Mouse (Mus musculus): ENCODE measurements around the gene Tmsb15l. TPM values are rescaled to one million over a fixed set of nuclear protein-coding genes. Genes with fewer than 3 reads are reported as not detected.
"Not testable (repeated sequence)": the region's sequence is repeated elsewhere in the genome, so short reads cannot be mapped to it uniquely, and the experiment has no call there.

Tmsb15l gene
- not detected for total RNA-seq (2022)

DNA sequence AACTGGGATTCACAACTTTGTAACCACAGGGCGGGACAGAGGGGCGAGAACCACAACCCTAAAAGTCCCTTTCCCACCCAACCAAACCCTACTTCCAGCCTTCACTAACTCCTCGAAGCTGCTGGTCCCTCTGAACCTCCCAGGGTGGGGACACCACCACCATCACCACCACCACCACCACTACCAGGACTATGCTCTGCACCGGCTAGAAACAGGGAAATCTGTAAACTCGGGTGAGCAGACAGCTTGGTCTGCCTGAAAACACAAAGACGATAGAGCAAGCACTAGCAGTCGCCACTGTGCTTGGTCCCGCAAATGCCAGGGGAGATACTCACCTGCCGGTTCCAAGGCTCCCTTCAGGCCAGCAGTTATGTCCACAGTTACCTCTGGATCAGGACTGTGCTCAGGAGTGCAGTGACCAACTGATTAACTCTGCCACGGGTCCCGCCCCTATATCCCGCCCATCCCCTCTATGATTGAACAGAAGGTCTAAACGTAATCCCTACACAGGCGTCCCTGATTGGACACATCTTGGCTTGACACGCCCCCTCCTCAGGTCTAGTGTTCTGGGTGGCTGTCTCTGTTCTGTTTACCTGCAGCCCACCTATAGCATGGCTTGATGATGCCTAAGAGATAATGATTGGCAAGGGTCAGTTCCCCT is at the start of gene Tmsb15l, which contains the start of gene Tmsb15b1:
Gene Tmsb15l, minus strand, starts transcription at position 446 of the 661 bp plus-strand sequence.
Gene Tmsb15b1, minus strand, starts transcription at position 451 of the 661 bp plus-strand sequence.
- DNase-seq (ENCODE audit: low spot score): peak; percentile 7

DNA sequence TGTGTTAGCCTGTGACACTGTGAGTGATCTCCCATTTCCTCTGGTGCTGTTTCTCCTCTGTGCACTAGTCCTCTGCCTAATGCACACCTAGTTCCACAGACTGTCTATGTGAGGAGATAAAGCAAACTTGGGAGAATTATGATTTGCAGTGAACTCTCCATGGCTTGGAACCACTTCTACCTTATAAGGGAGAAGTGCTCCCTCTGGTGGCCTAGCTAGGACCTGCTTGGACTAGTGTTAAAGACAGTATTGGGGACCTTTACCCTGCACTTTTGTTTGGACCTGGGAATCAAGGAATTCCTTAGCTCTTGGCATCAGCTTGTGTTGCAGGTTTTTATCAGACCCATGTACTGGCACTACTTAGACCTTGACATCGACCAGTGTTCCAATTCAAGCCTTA is 42.6 kb upstream of the Tmsb15l start:
- peak; percentile 33 for DNase-seq (ENCODE audit: low spot score)

DNA sequence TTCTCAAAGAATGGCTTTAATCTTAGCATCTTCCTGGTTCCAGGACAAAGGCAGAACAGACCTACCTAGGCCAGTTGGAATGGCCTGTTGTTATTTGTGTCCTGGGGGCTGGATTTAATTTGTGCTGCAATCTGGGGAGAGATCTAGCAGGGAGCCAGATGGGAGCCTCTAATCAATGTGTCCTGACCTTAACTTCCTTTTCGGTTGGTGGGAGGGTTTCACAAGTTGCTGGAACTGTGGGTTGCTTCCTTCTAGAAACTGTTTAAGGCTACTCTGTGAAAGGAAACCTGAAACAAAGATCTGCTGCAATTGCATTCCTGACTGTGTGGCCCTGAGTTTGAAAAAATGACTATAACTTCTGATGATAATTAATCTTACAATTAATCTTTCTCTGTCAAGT is 41.0 kb upstream of the Tmsb15l start:
- DNase-seq (ENCODE audit: low spot score): no peak

DNA sequence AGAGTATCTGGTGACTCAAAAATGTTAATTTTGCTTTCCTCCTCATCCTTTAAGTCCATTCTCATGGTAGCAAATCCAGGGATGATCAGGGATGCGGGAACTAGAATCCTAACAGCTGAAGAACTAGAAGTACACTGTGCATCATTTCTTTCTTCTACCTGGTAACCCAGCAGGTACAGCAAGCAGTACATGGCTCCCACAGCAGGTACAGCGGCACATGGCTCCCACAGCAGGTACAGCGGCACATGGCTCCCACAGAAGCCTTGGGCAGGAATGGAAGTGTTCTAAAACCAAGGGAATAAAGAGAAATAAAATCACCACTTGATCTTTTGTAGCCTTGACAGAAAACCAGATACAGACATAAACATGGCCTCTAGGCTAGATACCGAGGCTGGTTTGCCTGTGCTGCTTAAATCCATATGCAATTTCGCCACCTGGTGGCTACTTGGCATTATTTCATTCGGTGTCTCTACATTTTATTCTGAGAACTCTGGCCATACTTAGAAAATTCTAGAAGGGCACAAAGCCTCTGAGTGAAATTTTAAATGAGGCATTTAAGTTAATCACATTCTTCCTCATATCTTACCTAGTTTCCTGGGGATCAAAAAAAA is 38.5 kb upstream of the Tmsb15l start:
- DNase-seq (ENCODE audit: low spot score): peak; percentile 24

DNA sequence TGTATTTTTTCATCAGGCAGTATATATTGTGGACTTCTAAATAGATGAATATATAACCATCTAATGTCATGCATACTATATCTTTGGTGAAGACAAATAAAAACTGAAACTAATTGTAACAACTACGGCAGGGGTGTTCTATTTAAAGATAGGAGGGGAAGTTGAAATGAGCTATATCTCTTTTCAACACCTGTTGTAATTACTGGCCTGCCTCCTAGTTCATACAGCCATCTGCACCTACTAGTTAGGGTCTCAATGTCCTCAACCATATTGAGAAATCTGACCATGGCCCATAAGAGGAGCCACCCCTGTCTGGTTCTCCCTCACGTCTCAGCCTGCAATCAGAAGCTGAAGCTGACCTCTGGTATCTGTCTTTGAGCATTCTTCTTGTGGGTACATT is 19.6 kb upstream of the Tmsb15l start:
- DNase-seq (ENCODE audit: low spot score): no peak

DNA sequence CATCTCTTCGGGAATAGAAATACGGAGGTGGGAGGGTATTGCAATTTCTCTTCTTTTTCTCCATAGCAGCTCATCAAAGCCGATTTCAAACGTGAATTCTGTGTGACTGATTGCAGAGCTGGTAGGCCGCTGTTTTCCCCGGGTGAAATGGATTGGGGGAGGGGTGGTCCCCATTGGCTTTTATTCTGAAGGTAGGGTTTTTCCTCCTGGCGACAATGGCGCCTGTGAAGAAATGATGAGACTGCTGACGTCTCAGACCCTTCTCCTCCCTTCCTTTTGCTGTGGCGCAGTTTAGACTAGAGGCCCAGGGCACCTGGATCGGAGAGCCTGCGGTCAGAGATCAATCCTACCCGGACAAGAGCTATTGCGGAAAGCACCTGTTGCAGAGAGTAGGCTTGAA is 17.0 kb upstream of the Tmsb15l start:
- no peak for DNase-seq (ENCODE audit: low spot score)

DNA sequence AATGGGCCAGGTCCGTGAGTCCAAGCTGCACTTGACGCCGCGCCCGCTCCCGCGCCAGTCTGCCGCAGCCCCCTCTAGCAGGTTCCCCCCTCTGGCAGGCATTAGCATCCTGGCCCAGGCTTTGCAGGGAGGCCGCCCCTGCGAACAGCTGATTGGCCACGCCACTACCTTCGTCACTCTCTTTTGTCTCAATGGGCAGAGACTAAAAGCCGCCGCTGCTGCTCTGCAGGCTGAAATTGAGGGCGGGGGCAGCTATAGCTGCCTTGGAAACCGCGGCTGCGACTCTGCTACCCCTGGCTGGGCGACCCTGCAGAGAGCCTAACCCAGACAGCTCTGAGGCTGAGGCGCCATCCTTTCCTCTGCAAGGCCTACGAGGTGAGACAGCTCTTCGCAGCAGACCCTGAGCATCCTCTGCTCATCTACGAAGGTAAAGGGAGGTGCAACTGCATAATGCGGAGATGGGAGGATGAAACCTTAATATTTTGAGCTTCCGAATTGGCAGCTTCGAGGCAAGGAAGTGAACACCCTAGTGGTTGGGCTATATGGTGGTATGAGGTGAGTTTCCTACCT is 16.4 kb upstream of the Tmsb15l start, which contains the start of gene Zcchc18:
Gene Zcchc18, plus strand, starts transcription at position 178 of the 570 bp plus-strand sequence.
- DNase-seq (ENCODE audit: low spot score): peak; percentile 2

DNA sequence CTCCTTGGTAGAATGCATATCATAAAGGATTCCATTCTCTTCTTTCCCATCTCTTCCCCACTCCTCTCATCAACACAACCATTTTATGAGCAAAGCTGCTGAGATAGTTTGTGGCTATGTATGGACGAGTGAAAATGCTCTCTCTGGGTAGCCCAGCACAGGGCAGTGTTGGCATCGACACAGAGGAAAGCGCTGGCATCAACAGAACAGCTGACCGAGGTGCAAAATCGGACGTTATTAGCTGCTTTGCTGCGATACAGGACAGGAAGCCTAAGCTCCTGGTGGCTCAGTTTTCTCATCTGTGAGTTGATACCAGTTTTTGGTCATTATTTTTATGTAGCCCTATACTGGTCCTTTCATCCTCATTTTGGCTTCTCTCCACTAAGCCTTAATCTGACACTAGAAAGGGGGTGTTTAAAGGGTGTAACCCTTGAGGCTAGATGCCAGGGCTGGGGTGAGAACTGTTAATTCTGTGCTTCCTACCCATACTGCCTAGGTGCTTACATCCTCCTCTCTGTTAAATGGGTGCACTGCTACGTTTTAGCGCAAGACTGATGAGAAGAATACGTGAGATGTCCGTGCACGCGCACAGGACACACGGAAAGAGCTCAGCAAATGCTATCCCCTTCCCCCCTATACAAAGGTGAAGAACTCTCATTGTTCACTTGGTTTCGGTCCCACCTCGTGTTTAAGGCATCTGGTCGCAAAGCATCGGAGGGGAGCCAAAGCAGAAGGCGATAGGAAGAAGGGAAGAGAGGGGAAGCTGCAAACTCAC is 15.7 kb upstream of the Tmsb15l start:
- DNase-seq (ENCODE audit: low spot score): no peak

DNA sequence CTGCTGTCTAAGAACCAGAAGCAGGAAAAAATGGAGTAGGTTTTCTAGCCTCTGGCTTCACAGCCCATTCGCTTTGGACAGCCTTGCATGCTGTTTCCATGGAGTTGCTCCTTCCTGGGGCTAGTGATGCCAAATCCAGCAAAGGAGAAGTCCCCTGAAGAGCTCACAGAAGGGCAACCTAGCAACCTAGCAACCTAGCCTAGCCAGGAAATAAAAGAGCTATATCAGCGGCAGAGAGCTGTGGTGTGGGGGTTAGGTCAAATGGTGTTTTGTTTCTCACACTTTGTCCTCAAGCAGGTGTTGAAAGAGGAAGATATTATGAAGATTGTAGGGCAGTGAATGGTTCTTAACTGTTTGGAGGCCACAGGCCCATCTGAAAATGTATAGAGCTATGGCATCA is 14.6 kb upstream of the Tmsb15l start:
- DNase-seq (ENCODE audit: low spot score): no peak

DNA sequence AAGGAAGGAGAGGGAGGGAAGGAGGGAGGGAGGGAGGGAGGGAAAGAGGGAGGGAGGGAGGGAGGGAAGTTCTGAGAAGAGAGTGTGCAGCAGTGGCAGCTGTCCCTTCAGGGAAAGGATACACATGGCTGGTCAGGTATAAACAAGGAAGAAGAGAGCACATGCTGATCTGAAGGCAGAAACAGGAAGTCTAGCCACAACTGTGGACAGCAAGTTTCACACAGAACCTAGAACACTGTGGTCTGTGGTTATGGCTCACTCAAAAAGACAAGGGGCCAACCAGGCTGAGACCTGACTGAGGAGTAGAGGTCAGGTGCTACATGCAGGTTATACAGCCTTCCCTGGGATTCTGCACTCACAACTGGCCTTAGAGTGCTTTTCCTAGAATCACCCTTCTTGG is 9.4 kb upstream of the Tmsb15l start:
- DNase-seq (ENCODE audit: low spot score): no peak

DNA sequence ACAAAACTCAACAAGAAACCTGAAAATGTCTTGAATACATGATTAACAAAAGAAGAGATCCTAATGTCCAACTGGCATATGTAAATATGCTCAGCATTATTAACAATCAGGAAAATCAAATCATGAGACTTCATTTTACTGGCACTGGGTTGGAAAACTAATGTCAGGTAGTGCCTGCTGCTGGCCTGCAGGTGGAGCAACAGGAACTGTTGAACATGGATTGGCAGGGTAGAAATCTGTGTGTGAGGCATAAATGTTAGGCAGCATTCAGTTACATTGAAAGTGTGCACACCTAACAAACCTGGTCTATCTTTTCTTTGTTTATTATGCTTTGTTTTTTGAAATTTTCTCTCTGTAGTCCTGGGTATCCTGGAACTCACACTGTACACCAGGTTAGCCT is 1.9 kb upstream of the Tmsb15l start:
- no peak for DNase-seq (ENCODE audit: low spot score)

DNA sequence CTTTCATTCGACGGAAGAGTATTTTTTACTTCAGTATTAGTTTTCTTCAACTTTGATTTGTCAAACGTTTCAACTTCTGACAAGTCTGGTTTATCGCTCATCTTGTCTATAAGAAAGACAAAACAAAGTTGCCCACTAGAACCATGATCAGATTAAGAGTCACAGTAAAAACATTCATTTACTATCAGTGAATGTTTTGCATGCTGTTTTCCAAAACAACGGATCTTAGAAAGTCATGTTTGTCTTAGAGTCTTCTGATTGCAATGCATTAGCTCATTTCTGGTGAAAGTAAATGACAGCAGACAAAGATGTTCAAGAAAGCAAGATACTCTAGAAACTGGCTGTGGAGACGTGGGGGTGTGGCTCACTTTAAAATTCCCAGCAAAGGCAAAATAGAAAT is 1.3 kb downstream of the Tmsb15l start, which contains the start of gene Tmsb15b2:
Gene Tmsb15b2, minus strand, starts transcription at position 101 of the 400 bp plus-strand sequence.
- DNase-seq (ENCODE audit: low spot score): not testable (repeated sequence)

DNA sequence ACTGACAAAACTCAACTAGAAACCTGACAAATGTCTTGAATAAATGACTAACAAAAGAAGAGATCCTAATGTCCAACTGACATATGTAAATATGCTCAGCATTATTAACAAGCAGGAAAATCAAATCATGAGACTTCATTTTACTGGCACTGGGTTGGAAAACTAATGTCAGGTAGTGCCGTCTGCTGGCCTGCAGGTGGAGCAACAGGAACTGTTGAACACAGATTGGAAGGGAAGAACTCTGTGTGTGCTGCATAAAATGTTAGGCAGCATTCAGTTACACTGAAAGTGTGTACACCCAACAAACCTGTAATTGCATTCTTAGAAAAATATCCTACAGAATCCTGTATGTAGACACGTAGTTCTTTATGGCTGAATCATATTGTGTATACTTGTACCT is 17.0 kb downstream of the Tmsb15l start:
- DNase-seq (ENCODE audit: low spot score): no peak

DNA sequence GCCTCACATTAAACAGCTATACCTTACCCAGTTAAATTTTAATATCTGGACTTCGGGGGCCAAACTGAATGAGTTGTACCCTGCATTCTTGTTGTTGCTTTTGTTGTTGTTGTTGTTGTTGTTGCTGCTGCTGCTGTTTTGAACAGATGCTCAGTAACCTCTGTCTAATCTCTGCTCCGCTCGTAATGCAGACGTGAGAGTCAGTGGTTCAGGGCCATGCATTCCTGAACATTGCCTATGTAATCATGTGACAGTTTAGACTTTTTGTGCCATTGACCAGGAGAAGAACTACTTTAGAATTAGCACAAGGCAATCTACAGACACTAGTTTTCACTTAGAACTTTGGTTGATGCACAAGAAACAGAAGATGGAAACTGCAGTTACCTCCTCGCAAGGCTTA is 18.4 kb downstream of the Tmsb15l start:
- not testable (repeated sequence) for DNase-seq (ENCODE audit: low spot score)

DNA sequence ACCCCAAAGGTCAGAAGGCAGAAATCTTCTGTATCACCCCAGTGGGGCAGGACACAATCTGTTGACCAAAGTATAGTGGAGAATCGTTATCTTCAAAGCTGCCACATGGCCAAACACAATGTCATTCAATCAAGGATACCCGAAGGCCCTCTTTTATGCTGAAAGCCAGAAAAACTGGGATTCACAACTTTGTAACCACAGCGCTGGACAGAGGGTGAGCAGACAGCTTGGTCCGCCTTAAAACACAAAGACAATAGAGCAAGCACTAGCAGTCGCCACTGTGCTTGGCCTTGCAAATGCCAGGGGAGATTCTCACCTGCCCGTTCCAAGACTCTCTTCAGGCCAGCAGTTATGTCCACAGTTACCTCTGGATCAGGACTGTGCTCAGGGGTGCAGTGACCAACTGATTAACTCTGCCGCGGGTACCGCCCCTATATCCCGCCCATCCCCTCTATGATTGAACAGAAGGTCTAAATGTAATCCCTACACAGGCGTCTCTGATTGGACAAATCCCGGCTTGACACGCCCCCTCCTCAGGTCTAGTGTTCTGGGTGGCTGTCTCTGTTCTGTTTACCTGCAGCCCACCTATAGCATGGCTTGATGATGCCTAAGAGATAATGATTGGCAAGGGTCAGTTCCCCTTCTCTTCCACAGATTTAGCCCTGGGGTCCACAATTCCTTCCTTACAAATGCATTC is 18.9 kb downstream of the Tmsb15l start:
- not testable (repeated sequence) for DNase-seq (ENCODE audit: low spot score)

DNA sequence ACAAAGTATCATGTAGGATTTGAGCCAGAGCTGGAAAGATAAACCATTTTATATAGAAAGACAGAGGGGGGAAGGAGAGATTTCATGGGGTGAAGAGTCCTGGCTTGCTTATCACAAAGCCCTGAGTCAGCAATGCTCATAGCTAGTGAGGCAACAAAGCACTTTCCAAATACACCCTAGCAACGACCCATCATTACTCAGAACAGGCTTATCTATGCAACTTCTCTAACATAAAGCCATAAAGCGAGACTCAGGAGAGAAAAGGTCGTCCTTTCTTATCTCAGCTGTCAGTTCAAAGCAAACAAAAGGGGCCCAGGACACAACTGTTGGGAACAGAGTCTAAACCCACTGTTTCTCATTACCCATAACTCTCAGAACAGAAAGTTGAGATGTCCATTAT is 38.7 kb downstream of the Tmsb15l start:
- DNase-seq (ENCODE audit: low spot score): no peak

DNA sequence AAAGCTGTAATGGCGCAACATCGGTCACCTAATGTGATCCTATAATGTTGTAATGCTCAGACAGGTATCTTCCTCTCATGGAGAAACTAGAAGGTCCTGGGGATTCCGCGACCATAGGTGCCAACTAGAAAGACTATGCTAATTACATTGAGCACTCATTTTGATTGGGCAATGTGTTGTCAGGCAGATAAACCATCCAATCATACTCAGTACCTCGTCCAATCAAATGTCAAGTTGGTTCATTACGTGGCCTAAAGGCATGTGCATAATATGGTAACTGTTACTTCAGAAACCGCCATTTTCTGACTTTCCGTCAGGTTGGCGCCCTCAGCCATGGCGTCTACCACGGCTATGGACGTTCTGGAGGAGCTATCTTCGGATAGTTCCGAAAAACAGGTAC is 49.6 kb downstream of the Tmsb15l start, which contains the start of gene H2bfm:
Gene H2bfm, plus strand, starts transcription at position 295 of the 400 bp plus-strand sequence.
- DNase-seq (ENCODE audit: low spot score): no peak

DNA sequence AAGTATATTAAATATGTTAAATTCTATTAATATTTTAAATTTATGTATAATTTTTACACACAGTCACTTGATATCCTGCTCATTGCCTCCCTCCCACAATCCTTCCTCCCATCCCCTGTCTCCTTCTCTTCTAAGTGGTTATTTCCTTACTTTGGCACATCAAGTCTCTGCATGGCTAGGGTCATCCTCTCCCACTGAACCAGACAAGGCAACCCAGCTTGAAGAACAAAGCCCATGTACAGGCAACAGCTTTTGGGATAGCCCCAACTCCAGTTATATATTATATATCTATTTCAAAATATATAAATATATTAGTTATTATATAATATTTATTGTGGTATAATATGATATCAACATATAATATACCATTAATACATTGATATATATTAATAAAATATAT is 50.8 kb downstream of the Tmsb15l start:
- no peak for DNase-seq (ENCODE audit: low spot score)
